Mouse (Mus musculus): Measurements from ENCODE around the gene Scgb2b21. TPM values are rescaled to one million over a fixed set of nuclear protein-coding genes. Genes with fewer than 3 reads are reported as not detected.
"Not testable (repeated sequence)": the region's sequence is repeated elsewhere in the genome, so short reads cannot be mapped to it uniquely, and the experiment has no call there.

Scgb2b21 gene
- polyA plus RNA-seq (2015; fragmentation: Nextera tagmentation; extraction: Ambion mirVana): not detected in 2 replicates

- Histone ChIP-seq H3K27ac (no peak within 1 kb of the TSS), H3K4me1 (replicated peaks) (no peaks in the 10 kb centered on the region), H3K9me3 (peaks cover 62% of the 10 kb centered on the region), H3K4me2 (no peak within 1 kb of the TSS), H3K27me3 (no peaks in the 10 kb centered on the region), H3K4me3 (no peak within 1 kb of the TSS), H3K36me3 (no peaks in the 10 kb centered on the region), H3K9ac (no peak within 1 kb of the TSS)
- no peak for ATAC-seq (ENCODE audit: low FRiP score)
Observed at GRCm38 (mm10) chr7:33520358-33520757, at the start of gene Scgb2b21. Gene Scgb2b21 (minus strand): TSS chr7:33520458.

GRCm38 (mm10) chr7:33543420-33543819, 23.2 kb upstream of the Scgb2b21 start:
- not testable (repeated sequence) for H3K36me3 ChIP-seq; H3K4me2 ChIP-seq; H3K27me3 ChIP-seq; ATAC-seq (ENCODE audit: low FRiP score); H3K27ac ChIP-seq; H3K4me1 ChIP-seq (replicated peaks); H3K4me3 ChIP-seq; H3K9ac ChIP-seq
- 91% methylated on average over 12 of the region's 12 CpGs for WGBS
- peaks cover 30% of the 10 kb centered on the region for H3K9me3 ChIP-seq

Other genes with a start within 250 kb of the Scgb2b21 start
- not detected in 2 replicates for gene Scgb2b19, start 240.1 kb downstream of the Scgb2b21 start, polyA plus RNA-seq (2015; fragmentation: Nextera tagmentation; extraction: Ambion mirVana)
- gene Scgb1b19, start 233.2 kb downstream of the Scgb2b21 start, polyA plus RNA-seq (2015; fragmentation: Nextera tagmentation; extraction: Ambion mirVana): not detected in 2 replicates
- not detected in 2 replicates for gene Scgb2b20, start 154.1 kb downstream of the Scgb2b21 start, polyA plus RNA-seq (2015; fragmentation: Nextera tagmentation; extraction: Ambion mirVana)
- gene Scgb1b20, start 147.2 kb downstream of the Scgb2b21 start, polyA plus RNA-seq (2015; fragmentation: Nextera tagmentation; extraction: Ambion mirVana): not detected in 2 replicates
- gene Scgb2b24, start 218.9 kb upstream of the Scgb2b21 start, polyA plus RNA-seq (2015; fragmentation: Nextera tagmentation; extraction: Ambion mirVana): not detected in 2 replicates
- gene Scgb1b24, start 223.3 kb upstream of the Scgb2b21 start, polyA plus RNA-seq (2015; fragmentation: Nextera tagmentation; extraction: Ambion mirVana): not detected in 2 replicates

All from hindbrain, embryonic 13.5 days (tissue).